Mouse (Mus musculus): ENCODE measurements around the gene Ankrd45. TPM values are rescaled to one million over a fixed set of nuclear protein-coding genes. Genes with fewer than 3 reads are reported as not detected.
"Not testable (repeated sequence)": the region's sequence is repeated elsewhere in the genome, so short reads cannot be mapped to it uniquely, and the experiment has no call there.

Ankrd45 gene
- total RNA-seq, 2 experiments from 2014 or later: 4.7 to 9.2 TPM

- no peak for DNase-seq (ENCODE audit: low spot score in 2 of 2)
Observed at GRCm38 (mm10) chr1:161183677-161184076, 41.2 kb downstream of the Ankrd45 start.

GRCm38 (mm10) chr1:161185431-161185830 lies 42.9 kb downstream of the Ankrd45 start:
- DNase-seq (ENCODE audit: low spot score in 2 of 2): peak in 1 of 2 experiments; percentile 8

- no peak for DNase-seq (ENCODE audit: low spot score in 2 of 2)
Observed at GRCm38 (mm10) chr1:161190253-161190910, 47.9 kb downstream of the Ankrd45 start.

- DNase-seq (ENCODE audit: low spot score in 2 of 2): peak; percentile 56 to 68
Observed at GRCm38 (mm10) chr1:161195541-161196351, 53.3 kb downstream of the Ankrd45 start.

GRCm38 (mm10) chr1:161196364-161196763 lies 53.9 kb downstream of the Ankrd45 start:
- not testable (repeated sequence) for DNase-seq (ENCODE audit: low spot score in 2 of 2)

GRCm38 (mm10) chr1:161199856-161200255 lies 57.4 kb downstream of the Ankrd45 start:
- no peak for DNase-seq (ENCODE audit: low spot score in 2 of 2)

- peak; percentile 14 to 31 for DNase-seq (ENCODE audit: low spot score in 2 of 2)
Observed at GRCm38 (mm10) chr1:161214465-161214864, 72.0 kb downstream of the Ankrd45 start.

GRCm38 (mm10) chr1:161219816-161220215 lies 77.3 kb downstream of the Ankrd45 start:
- no peak for DNase-seq (ENCODE audit: low spot score in 2 of 2)

Other genes starting within 250 kb of the Ankrd45 start
- 10 to 100 TPM; 45.3 to 47.8 TPM for gene Rc3h1, start 236.3 kb upstream of the Ankrd45 start, total RNA-seq (2021)
- 1 to 10 TPM in 1 of 2 experiments, under 1 TPM in 1; 0.80 to 1.7 TPM for gene Serpinc1, start 164.1 kb upstream of the Ankrd45 start, total RNA-seq (2021)
- gene Zbtb37, start 107.8 kb upstream of the Ankrd45 start, total RNA-seq (2021): 10 to 100 TPM; 11.1 to 12.9 TPM
- 10 to 100 TPM; 24.3 to 27.5 TPM for gene Dars2, start 72.0 kb upstream of the Ankrd45 start, total RNA-seq (2021)
- 1 to 10 TPM; 1.8 to 1.9 TPM for gene Cenpl, start 72.0 kb upstream of the Ankrd45 start, total RNA-seq (2021)
- gene Klhl20, start 11.2 kb upstream of the Ankrd45 start, total RNA-seq (2021): 10 to 100 TPM; 11.7 to 13.6 TPM
- not detected for gene Tex50, start 16.6 kb downstream of the Ankrd45 start, total RNA-seq (2021)
- gene Prdx6, start 108.5 kb downstream of the Ankrd45 start, total RNA-seq (2021): 100 to 1,000 TPM; 307 to 605 TPM

Measured in adrenal gland, adult 18-20 months (tissue).